Mouse (Mus musculus): ENCODE measurements around the gene Tex21. TPM values are rescaled to one million over a fixed set of nuclear protein-coding genes. Genes with fewer than 3 reads are reported as not detected.

Tex21 gene
- total and polyA plus RNA-seq, 3 experiments = not detected

DNA sequence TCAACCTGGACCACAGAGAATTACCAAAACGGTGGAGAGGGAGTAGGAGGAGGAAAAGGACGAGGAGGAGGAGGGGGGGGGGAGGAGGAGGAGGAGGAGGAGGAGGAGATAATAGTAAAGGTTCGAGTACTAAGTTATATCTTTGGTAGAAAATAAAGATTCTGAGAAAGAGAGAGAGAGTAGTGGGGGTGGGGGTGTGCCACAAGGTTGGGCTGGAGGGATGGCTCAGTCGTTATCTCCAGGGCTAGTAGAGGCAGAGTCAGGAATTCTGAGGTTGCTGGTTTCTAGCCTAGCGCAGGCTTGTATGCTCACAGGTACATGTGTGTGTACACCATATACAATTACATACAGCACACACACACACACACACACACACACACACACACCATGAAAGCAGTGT lies 4.7 kb downstream of the Tex21 start:
- H3K36me3 ChIP-seq (ENCODE audit: control insufficient read depth, insufficient read depth, low read length) = no peaks in the 10 kb centered on the region
- H3K4me3 ChIP-seq = no peak overlapping the region
- DNase-seq = no peak
- H3K27me3 ChIP-seq (ENCODE audit: control insufficient read depth, insufficient read depth, low read length) = no peaks in the 10 kb centered on the region
- H3K4me1 ChIP-seq (ENCODE audit: control insufficient read depth, insufficient read depth, low read length) = no peaks in the 10 kb centered on the region
- no peak overlapping the region for H3K9ac ChIP-seq (ENCODE audit: low read depth, low read length)
- WGBS = 49% methylated on average over 5 of the region's 5 CpGs
- H3K27ac ChIP-seq = no peak overlapping the region
- intact Hi-C loops (cut with DNase I) = no loop called here
- H3K79me2 ChIP-seq (replicated peaks; ENCODE audit: control insufficient read depth, insufficient read depth, low read length) = no peaks in the 10 kb centered on the region
- TF ChIP-seq EP300 (IDR thresholded peaks at IDR 0.05; ENCODE audit: insufficient read depth, low read depth, low read length) = no peak
- no peak for TF ChIP-seq CTCF (IDR thresholded peaks at IDR 0.05)
- TF ChIP-seq POLR2A (IDR thresholded peaks at IDR 0.05; ENCODE audit: insufficient read depth, low read depth, low read length) = no peak

DNA sequence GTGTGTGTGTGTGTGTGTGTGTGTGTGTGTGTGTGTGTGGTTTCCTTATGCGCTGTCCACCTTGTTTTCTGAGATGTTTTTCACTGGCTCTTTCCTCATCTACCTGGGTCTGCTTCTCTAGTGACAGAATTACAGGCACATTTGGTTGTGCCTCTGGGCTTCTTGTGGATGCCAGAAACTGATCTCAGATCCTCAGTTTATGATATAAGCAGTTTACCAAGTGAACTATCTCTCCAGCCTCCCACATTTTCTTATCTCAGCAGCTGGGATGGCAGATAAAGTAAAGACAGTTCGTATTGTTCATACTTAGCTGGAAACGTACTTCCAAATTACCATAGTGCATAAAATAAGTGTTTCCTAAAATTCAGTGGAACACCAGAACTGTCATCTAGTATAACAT lies 5.5 kb downstream of the Tex21 start:
- intact Hi-C loops (cut with DNase I) = no loop called here
- Histone ChIP-seq H3K4me1 (ENCODE audit: control insufficient read depth, insufficient read depth, low read length) (no peaks in the 10 kb centered on the region), H3K36me3 (ENCODE audit: control insufficient read depth, insufficient read depth, low read length) (no peaks in the 10 kb centered on the region), H3K79me2 (replicated peaks; ENCODE audit: control insufficient read depth, insufficient read depth, low read length) (no peaks in the 10 kb centered on the region), H3K4me3 (no peak overlapping the region), H3K27me3 (ENCODE audit: control insufficient read depth, insufficient read depth, low read length) (no peaks in the 10 kb centered on the region), H3K9ac (ENCODE audit: low read depth, low read length) (no peak overlapping the region), H3K27ac (no peak overlapping the region)
- WGBS = 58% methylated on average over 3 of the region's 3 CpGs
- DNase-seq = no peak
- TF ChIP-seq CTCF (IDR thresholded peaks at IDR 0.05) (no peak), POLR2A (IDR thresholded peaks at IDR 0.05; ENCODE audit: insufficient read depth, low read depth, low read length) (no peak), EP300 (IDR thresholded peaks at IDR 0.05; ENCODE audit: insufficient read depth, low read depth, low read length) (no peak)

DNA sequence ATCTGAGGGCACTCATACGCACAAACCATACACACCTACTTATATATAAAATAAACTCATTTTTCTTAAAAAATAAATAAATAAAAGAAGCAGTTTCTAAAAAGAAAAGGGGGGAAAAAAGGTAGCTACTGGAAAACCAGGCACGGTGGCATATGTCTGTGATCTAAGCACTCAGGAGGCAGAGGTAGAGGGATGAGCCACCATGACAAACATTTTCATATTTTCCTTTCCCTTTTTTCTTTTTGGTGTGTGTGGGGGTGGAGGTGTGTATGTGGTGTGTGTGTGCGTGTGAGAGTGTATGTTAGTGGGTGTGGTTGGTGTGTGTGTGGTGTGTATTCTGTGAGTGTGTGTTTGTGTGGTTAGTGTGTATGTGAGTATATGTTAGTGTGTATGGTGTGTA lies 5.9 kb downstream of the Tex21 start:
- H3K79me2 ChIP-seq (replicated peaks; ENCODE audit: control insufficient read depth, insufficient read depth, low read length) = no peaks in the 10 kb centered on the region
- no peak overlapping the region for H3K9ac ChIP-seq (ENCODE audit: low read depth, low read length)
- H3K36me3 ChIP-seq (ENCODE audit: control insufficient read depth, insufficient read depth, low read length) = no peaks in the 10 kb centered on the region
- no peaks in the 10 kb centered on the region for H3K27me3 ChIP-seq (ENCODE audit: control insufficient read depth, insufficient read depth, low read length)
- H3K4me1 ChIP-seq (ENCODE audit: control insufficient read depth, insufficient read depth, low read length) = no peaks in the 10 kb centered on the region
- H3K27ac ChIP-seq = no peak overlapping the region
- intact Hi-C loops (cut with DNase I) = no loop called here
- no peak overlapping the region for H3K4me3 ChIP-seq
- WGBS = 87% methylated on average over 3 of the region's 3 CpGs
- no peak for DNase-seq
- TF ChIP-seq CTCF (IDR thresholded peaks at IDR 0.05) (no peak), POLR2A (IDR thresholded peaks at IDR 0.05; ENCODE audit: insufficient read depth, low read depth, low read length) (no peak), EP300 (IDR thresholded peaks at IDR 0.05; ENCODE audit: insufficient read depth, low read depth, low read length) (no peak)

DNA sequence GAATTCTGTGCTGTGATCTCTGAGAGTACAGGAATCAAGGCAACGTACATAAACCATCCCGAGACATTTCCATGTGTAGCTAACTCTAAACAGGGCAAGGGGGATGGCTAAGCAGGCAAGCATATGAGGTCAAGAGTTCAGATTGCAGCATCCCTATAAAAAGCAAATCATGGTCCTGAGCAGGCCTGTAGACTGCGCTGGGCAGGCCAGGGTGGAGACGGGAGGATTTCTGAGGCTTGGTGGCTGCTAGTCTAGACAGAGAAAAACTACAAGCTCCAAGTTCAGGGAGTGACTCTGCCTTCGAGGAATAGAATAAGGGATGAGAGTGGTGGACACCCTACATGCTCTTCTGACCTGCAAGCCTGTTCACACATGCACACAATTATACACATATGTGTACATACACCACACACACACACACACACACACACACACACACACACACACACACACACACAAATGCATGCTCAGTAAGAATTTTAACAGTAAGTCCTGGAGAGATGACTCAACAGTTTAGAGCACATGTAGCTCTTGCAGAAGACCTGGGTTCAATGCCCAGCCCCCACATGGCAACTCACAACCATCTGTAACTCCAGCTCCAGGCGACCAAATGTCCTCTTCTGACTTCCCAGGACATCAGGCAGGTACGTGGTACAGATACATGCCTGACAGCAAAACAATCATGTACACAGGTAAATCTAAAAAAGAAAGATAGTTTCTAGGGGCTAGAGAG lies 6.5 kb downstream of the Tex21 start:
- no peaks in the 10 kb centered on the region for H3K79me2 ChIP-seq (replicated peaks; ENCODE audit: control insufficient read depth, insufficient read depth, low read length)
- intact Hi-C loops (cut with DNase I) = no loop called here
- no peak overlapping the region for H3K27ac ChIP-seq
- no peaks in the 10 kb centered on the region for H3K27me3 ChIP-seq (ENCODE audit: control insufficient read depth, insufficient read depth, low read length)
- no peak overlapping the region for H3K9ac ChIP-seq (ENCODE audit: low read depth, low read length)
- DNase-seq = no peak
- no peaks in the 10 kb centered on the region for H3K36me3 ChIP-seq (ENCODE audit: control insufficient read depth, insufficient read depth, low read length)
- no peak overlapping the region for H3K4me3 ChIP-seq
- 70% methylated on average over 7 of the region's 7 CpGs for WGBS
- no peaks in the 10 kb centered on the region for H3K4me1 ChIP-seq (ENCODE audit: control insufficient read depth, insufficient read depth, low read length)
- TF ChIP-seq CTCF (IDR thresholded peaks at IDR 0.05) = no peak
- TF ChIP-seq EP300 (IDR thresholded peaks at IDR 0.05; ENCODE audit: insufficient read depth, low read depth, low read length) = no peak
- TF ChIP-seq POLR2A (IDR thresholded peaks at IDR 0.05; ENCODE audit: insufficient read depth, low read depth, low read length) = no peak

DNA sequence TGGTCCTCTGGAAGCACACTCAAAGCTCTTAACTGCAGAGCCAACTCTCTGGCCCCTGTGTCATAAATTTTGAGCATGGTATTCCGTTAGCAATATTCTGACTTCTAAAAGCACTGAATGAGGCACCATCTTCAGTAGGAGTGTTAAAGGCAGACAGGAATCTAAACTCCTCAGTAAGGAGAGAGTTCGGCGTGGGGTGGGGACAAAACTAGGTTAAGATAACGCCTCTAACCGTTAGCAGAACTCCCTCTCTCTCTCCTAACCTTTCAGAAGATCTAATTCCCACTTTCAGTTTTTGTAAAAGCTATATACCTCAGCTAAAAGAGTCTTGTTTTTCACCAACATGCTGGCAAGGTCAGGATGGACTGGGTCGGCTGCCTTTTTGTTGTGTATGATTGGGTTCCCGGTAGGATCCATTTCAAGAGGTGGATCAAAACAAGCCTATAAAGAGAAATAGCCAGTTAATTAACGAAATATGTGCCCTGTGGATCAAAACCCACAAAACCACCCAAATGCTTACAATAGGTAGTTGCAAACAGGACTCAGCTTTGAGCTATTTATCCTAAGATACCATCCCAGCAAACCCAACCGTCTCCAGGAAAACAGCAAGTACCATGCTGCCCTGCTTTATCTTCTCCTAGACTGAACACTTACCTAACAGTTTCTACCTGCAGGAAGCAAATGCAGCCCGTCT lies 7.3 kb downstream of the Tex21 start:
- intact Hi-C loops (cut with DNase I) = no loop called here
- Histone ChIP-seq H3K4me3 (no peak overlapping the region), H3K79me2 (replicated peaks; ENCODE audit: control insufficient read depth, insufficient read depth, low read length) (no peaks in the 10 kb centered on the region), H3K27ac (no peak overlapping the region), H3K4me1 (ENCODE audit: control insufficient read depth, insufficient read depth, low read length) (no peaks in the 10 kb centered on the region), H3K27me3 (ENCODE audit: control insufficient read depth, insufficient read depth, low read length) (no peaks in the 10 kb centered on the region), H3K9ac (ENCODE audit: low read depth, low read length) (no peak overlapping the region), H3K36me3 (ENCODE audit: control insufficient read depth, insufficient read depth, low read length) (no peaks in the 10 kb centered on the region)
- no peak for DNase-seq
- no peak for TF ChIP-seq POLR2A (IDR thresholded peaks at IDR 0.05; ENCODE audit: insufficient read depth, low read depth, low read length)
- no peak for TF ChIP-seq EP300 (IDR thresholded peaks at IDR 0.05; ENCODE audit: insufficient read depth, low read depth, low read length)
- TF ChIP-seq CTCF (IDR thresholded peaks at IDR 0.05) = no peak
- 62% methylated on average over 10 of the region's 10 CpGs for WGBS

DNA sequence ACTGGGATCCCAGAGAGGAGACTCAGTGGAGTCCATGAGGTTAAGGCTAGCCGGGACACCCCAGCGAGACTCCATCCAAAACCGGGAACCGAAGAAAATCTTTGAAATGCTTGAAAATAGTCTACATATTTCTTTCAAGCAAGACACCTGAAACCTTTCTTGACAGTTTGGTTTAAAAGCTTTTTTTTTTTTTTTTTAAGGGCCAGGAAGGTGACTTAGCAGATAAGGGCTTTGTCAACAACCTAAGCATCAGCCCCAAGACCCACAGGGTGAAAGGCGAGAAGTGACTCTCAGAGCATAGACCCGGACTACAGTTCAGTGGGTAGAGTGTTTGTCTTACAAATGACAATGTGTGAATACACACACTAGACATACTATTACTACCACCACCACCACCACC lies 11.3 kb downstream of the Tex21 start:
- intact Hi-C loops (cut with DNase I) = no loop called here
- Histone ChIP-seq H3K4me1 (ENCODE audit: control insufficient read depth, insufficient read depth, low read length) (no peaks in the 10 kb centered on the region), H3K79me2 (replicated peaks; ENCODE audit: control insufficient read depth, insufficient read depth, low read length) (no peaks in the 10 kb centered on the region), H3K27me3 (ENCODE audit: control insufficient read depth, insufficient read depth, low read length) (no peaks in the 10 kb centered on the region), H3K27ac (no peak overlapping the region), H3K9ac (ENCODE audit: low read depth, low read length) (no peak overlapping the region), H3K4me3 (no peak overlapping the region), H3K36me3 (ENCODE audit: control insufficient read depth, insufficient read depth, low read length) (no peaks in the 10 kb centered on the region)
- 89% methylated on average over 6 of the region's 6 CpGs for WGBS
- no peak for TF ChIP-seq POLR2A (IDR thresholded peaks at IDR 0.05; ENCODE audit: insufficient read depth, low read depth, low read length)
- no peak for DNase-seq
